Mouse (Mus musculus): ENCODE measurements around the gene P2rx4.

P2rx4 gene

GRCm38 (mm10) chr5:122700109-122700836 is 7.1 kb upstream of the P2rx4 start:
- in situ Hi-C loops (cut with MboI; ENCODE audit: low pct_unique_long_range_greater_than_20kb in 1 of 2, low sequenced_read_pairs in 2 of 2, unreplicated experiment in 1 of 2), result no loop called here

- in situ Hi-C loops (cut with MboI; ENCODE audit: low pct_unique_long_range_greater_than_20kb in 1 of 2, low sequenced_read_pairs in 2 of 2, unreplicated experiment in 1 of 2), result no loop called here
Observed at GRCm38 (mm10) chr5:122700837-122701212, 6.5 kb upstream of the P2rx4 start.

GRCm38 (mm10) chr5:122702156-122702555 is 5.2 kb upstream of the P2rx4 start:
- in situ Hi-C loops (cut with MboI; ENCODE audit: low pct_unique_long_range_greater_than_20kb in 1 of 2, low sequenced_read_pairs in 2 of 2, unreplicated experiment in 1 of 2), result no loop called here

GRCm38 (mm10) chr5:122703574-122703973 is 3.8 kb upstream of the P2rx4 start:
- in situ Hi-C loops (cut with MboI; ENCODE audit: low pct_unique_long_range_greater_than_20kb in 1 of 2, low sequenced_read_pairs in 2 of 2, unreplicated experiment in 1 of 2), result no loop called here

- in situ Hi-C loops (cut with MboI; ENCODE audit: low pct_unique_long_range_greater_than_20kb in 1 of 2, low sequenced_read_pairs in 2 of 2, unreplicated experiment in 1 of 2), result no loop called here
Observed at GRCm38 (mm10) chr5:122704571-122704970, 2.8 kb upstream of the P2rx4 start.

DNA sequence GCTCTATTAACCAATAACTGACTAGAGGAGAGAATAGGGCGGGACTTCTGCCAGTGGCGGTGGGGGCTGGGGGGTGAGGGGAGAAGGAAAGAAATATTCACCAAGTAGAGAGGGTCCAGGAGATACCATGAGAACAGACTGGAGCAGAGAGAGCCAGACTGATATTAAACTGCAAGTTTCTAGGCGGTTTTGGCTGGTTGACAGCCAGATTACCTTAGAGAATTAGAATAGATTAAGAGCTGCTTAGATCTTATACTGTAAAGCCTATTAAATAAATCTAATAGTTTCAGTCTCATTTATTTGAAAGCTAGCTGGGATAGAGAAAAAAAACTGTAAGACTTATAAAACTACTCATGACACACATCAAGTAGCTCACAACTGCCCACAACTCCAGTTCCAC is 2.2 kb upstream of the P2rx4 start:
- in situ Hi-C loops (cut with MboI; ENCODE audit: low pct_unique_long_range_greater_than_20kb in 1 of 2, low sequenced_read_pairs in 2 of 2, unreplicated experiment in 1 of 2), result no loop called here

- in situ Hi-C loops (cut with MboI; ENCODE audit: low pct_unique_long_range_greater_than_20kb in 1 of 2, low sequenced_read_pairs in 2 of 2, unreplicated experiment in 1 of 2), result no loop called here
Observed at GRCm38 (mm10) chr5:122706917-122707275, 448 bp upstream of the P2rx4 start.

- in situ Hi-C loops (cut with MboI; ENCODE audit: low pct_unique_long_range_greater_than_20kb in 1 of 2, low sequenced_read_pairs in 2 of 2, unreplicated experiment in 1 of 2), result no loop called here
Observed at GRCm38 (mm10) chr5:122708819-122709218, 1.5 kb downstream of the P2rx4 start.

GRCm38 (mm10) chr5:122715723-122716122 is 8.4 kb downstream of the P2rx4 start:
- in situ Hi-C loops (cut with MboI; ENCODE audit: low pct_unique_long_range_greater_than_20kb in 1 of 2, low sequenced_read_pairs in 2 of 2, unreplicated experiment in 1 of 2), result no loop called here

DNA sequence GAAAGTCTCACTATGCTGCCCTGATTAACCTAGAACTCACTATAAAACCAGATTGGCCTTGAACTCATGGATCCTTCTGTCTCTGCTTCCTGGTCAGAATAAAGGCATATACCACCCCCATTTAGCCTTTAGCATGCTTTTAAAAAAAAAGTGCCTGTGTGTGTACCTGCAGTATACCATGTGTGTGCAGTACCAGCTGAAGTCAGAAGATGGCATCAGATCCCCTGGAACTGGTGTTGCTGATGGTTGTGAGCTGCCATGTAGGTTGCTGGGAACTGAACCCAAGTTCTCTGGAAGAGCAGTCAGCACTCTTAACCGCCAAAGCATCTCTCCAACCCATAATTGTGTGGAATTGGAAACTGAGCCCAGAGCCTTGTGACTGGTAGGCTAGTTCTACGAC is 9.4 kb downstream of the P2rx4 start:
- in situ Hi-C loops (cut with MboI; ENCODE audit: low pct_unique_long_range_greater_than_20kb in 1 of 2, low sequenced_read_pairs in 2 of 2, unreplicated experiment in 1 of 2), result no loop called here

GRCm38 (mm10) chr5:122718400-122718799 is 11.1 kb downstream of the P2rx4 start:
- in situ Hi-C loops (cut with MboI; ENCODE audit: low pct_unique_long_range_greater_than_20kb in 1 of 2, low sequenced_read_pairs in 2 of 2, unreplicated experiment in 1 of 2), result no loop called here

- in situ Hi-C loops (cut with MboI; ENCODE audit: low pct_unique_long_range_greater_than_20kb in 1 of 2, low sequenced_read_pairs in 2 of 2, unreplicated experiment in 1 of 2), result no loop called here
Observed at GRCm38 (mm10) chr5:122719168-122719567, 11.8 kb downstream of the P2rx4 start.

- in situ Hi-C loops (cut with MboI; ENCODE audit: low pct_unique_long_range_greater_than_20kb in 1 of 2, low sequenced_read_pairs in 2 of 2, unreplicated experiment in 1 of 2), result no loop called here
Observed at GRCm38 (mm10) chr5:122725453-122725852, 18.1 kb downstream of the P2rx4 start.

DNA sequence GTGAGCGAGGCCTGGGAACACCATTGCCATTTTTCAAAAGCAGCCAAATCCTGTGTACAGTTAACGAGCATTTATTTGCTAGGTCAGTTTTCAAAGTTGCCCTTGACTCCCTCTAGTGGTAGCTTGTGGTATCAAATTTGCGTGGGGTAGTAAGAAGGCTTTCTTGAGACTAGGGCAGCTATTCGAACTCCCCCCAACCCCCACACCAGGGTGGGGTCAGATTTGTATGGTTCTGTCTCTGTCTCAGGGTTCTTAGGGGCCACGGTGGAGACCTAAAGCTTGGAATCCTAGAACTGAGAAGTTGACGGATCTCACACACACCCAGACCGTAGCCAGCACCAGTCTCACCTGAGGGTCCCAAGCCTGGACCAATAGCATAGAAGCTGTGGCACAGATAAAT is 18.7 kb downstream of the P2rx4 start:
- in situ Hi-C loops (cut with MboI; ENCODE audit: low pct_unique_long_range_greater_than_20kb in 1 of 2, low sequenced_read_pairs in 2 of 2, unreplicated experiment in 1 of 2), result no loop called here

DNA sequence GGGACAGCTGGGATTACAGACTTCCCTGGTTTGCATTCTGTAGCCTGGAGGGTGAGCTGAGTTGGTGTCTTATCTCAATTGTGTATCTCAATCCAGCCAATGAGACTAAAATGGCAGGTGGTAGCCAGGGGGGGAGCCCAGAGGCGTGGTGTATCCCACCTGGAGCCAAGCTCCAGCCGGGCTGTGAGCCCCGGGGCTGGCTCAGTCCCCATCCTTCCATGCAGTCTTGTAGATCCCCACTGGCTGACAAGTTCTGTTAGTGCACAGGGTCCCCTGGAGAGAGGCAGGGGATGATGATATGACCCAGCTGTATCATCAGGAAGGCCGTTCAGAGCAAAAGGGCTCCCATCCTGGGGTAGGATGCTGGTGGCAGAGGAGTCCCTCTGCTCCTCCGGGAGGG is 19.3 kb downstream of the P2rx4 start:
- in situ Hi-C loops (cut with MboI; ENCODE audit: low pct_unique_long_range_greater_than_20kb in 1 of 2, low sequenced_read_pairs in 2 of 2, unreplicated experiment in 1 of 2), result no loop called here

GRCm38 (mm10) chr5:122727096-122727495 is 19.8 kb downstream of the P2rx4 start:
- in situ Hi-C loops (cut with MboI; ENCODE audit: low pct_unique_long_range_greater_than_20kb in 1 of 2, low sequenced_read_pairs in 2 of 2, unreplicated experiment in 1 of 2), result no loop called here

DNA sequence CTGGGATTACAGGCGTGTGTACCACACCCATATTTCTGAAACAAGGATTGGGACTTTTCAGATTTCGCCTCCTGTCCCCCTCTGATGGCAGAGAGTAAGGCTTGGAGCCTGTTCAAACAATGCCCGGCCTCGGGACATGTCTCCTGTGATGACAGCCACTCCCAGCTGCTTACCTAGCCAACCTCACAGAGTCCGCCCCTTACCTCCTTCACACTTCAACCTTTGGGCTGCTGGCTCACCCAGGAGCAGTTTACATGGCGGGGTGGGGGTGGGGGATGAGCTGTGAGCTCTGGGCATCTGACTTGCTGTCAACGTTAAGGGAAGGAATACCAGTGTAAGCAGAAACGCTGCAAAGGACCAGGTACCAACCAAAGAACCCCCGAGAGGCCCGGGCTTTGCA is 23.4 kb downstream of the P2rx4 start:
- in situ Hi-C loops (cut with MboI; ENCODE audit: low pct_unique_long_range_greater_than_20kb in 1 of 2, low sequenced_read_pairs in 2 of 2, unreplicated experiment in 1 of 2), result no loop called here

- in situ Hi-C loops (cut with MboI; ENCODE audit: low pct_unique_long_range_greater_than_20kb in 1 of 2, low sequenced_read_pairs in 2 of 2, unreplicated experiment in 1 of 2), result no loop called here
Observed at GRCm38 (mm10) chr5:122731321-122731720, 24.0 kb downstream of the P2rx4 start.

- in situ Hi-C loops (cut with MboI; ENCODE audit: low pct_unique_long_range_greater_than_20kb in 1 of 2, low sequenced_read_pairs in 2 of 2, unreplicated experiment in 1 of 2), result no loop called here
Observed at GRCm38 (mm10) chr5:122731991-122732673, 24.8 kb downstream of the P2rx4 start.

- in situ Hi-C loops (cut with MboI; ENCODE audit: low pct_unique_long_range_greater_than_20kb in 1 of 2, low sequenced_read_pairs in 2 of 2, unreplicated experiment in 1 of 2), result no loop called here
Observed at GRCm38 (mm10) chr5:122733881-122734280, 26.5 kb downstream of the P2rx4 start.
